Mouse (Mus musculus) ES-Bruce4 (cell line): Measurements from ENCODE around the gene Olfr819. TPM values are rescaled to one million over a fixed set of nuclear protein-coding genes. Genes with fewer than 3 reads are reported as not detected.
"Not testable (repeated sequence)": the region's sequence is repeated elsewhere in the genome, so short reads cannot be mapped to it uniquely, and the experiment has no call there.

Source experiments
- H3K27ac ChIP-seq: 2 replicates; pipeline ENCODE4 v1.5.1; 2012; ENCODE audit warnings: low read length, inconsistent platforms; ENCODE audit not compliant: insufficient read depth
- H3K27me3 ChIP-seq: 2 replicates; pipeline ENCODE4 v1.6.1; 2012; ENCODE audit warnings: mild to moderate bottlenecking, low read length, inconsistent platforms; ENCODE audit not compliant: control insufficient read depth, poor library complexity, insufficient read depth, severe bottlenecking
- H3K36me3 ChIP-seq: 2 replicates; pipeline ENCODE4 v1.6.1; 2012; ENCODE audit warnings: inconsistent platforms, mild to moderate bottlenecking, low read length, moderate library complexity; ENCODE audit not compliant: control insufficient read depth, poor library complexity, insufficient read depth, severe bottlenecking
- H3K4me1 ChIP-seq: one replicate; pipeline ENCODE4 v1.8.1; 2011; ENCODE audit warnings: low read length; ENCODE audit not compliant: control insufficient read depth, insufficient read depth
- H3K4me3 ChIP-seq: 2 replicates; pipeline ENCODE4 v1.5.1; 2011; ENCODE audit warnings: low read depth, mild to moderate bottlenecking, low read length
- H3K9ac ChIP-seq: 2 replicates; pipeline ENCODE4 v1.6.1; 2012; ENCODE audit warnings: low read depth, mild to moderate bottlenecking, inconsistent platforms; ENCODE audit not compliant: poor library complexity, severe bottlenecking
- H3K9me3 ChIP-seq: replicated peaks from 2 replicates; pipeline ENCODE4 v1.6.1; 2012; ENCODE audit warnings: mild to moderate bottlenecking, low read length, inconsistent platforms; ENCODE audit not compliant: control insufficient read depth, poor library complexity, insufficient read depth, severe bottlenecking
- CTCF ChIP-seq: IDR thresholded peaks from one replicate; pipeline ENCODE4 v1.8.1; 2011; ENCODE audit warnings: low read depth, low read length
- EP300 ChIP-seq: IDR thresholded peaks from 2 replicates; pipeline ENCODE4 v1.6.1; 2011; ENCODE audit warnings: low read depth, low read length; ENCODE audit not compliant: insufficient read depth
- POLR2A ChIP-seq: IDR thresholded peaks from one replicate; pipeline ENCODE4 v1.8.1; 2011; ENCODE audit warnings: low read length; ENCODE audit not compliant: insufficient read depth
- polyA plus RNA-seq: library from polyadenylated mRNA; stranded (reverse); fragments of >200 nt; gene quantifications from 2 replicates; pipeline ENCODE4 v1.2.4, GENCODE M21; 2011; ENCODE audit warnings: low read depth; ENCODE audit not compliant: missing spikeins, insufficient read depth, insufficient read length

Gene Olfr819
- not detected in 2 replicates for polyA plus RNA-seq

DNA sequence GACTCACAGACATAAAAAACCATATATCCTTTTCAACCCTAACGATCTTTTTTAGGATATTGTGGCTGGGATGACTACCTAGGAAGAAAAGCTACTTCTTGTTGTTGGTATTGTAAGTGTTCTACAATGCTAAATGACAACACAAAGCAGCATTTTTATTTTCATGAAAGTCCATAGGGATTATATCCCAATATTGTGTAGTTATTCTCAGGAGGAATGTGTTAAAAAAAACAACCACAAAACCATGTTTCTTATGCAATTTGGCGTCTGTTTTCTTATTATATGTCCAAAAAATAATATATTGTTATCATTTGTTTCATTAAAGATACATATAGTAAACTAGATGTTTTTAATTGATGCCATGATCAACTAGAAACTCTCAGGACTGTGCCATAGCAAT is at the start of gene Olfr819:
TSS of gene Olfr819 (minus strand) at position 101 of the 400 bp plus-strand sequence.
- H3K27me3 ChIP-seq, H3K9me3 ChIP-seq, H3K4me3 ChIP-seq, H3K36me3 ChIP-seq, H3K9ac ChIP-seq, H3K27ac ChIP-seq, H3K4me1 ChIP-seq: not testable (repeated sequence)

DNA sequence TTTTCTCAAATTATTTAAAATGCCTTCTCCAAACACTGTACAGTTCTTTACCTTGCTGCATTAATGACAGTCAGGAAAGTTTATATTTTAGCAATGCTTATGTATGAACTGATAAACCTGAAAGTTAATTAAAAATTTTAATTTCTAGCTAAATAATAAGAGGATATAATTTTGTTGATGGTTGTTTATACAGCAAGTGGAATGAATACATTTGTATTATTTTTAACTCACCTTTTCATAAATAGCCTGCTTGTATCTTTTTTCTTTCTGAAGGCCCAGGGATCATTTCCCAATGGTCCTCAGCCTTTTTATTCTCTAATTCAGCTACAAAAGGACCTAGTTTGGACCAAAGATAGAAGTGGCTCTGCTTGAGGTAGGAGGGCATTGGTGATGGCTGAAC is 45.3 kb upstream of the Olfr819 start, which contains the start of gene Olfr820:
TSS of gene Olfr820 (plus strand) at position 301 of the 400 bp plus-strand sequence.
- H3K4me3 ChIP-seq: no peak within 1 kb of the TSS
- H3K27me3 ChIP-seq: no peaks in the 10 kb centered on the region
- no peaks in the 10 kb centered on the region for H3K9me3 ChIP-seq
- TF ChIP-seq EP300 (no peak), POLR2A (no peak), CTCF (no peak)
- no peaks in the 10 kb centered on the region for H3K36me3 ChIP-seq
- H3K9ac ChIP-seq: no peak within 1 kb of the TSS
- no peaks in the 10 kb centered on the region for H3K4me1 ChIP-seq
- H3K27ac ChIP-seq: no peak within 1 kb of the TSS

DNA sequence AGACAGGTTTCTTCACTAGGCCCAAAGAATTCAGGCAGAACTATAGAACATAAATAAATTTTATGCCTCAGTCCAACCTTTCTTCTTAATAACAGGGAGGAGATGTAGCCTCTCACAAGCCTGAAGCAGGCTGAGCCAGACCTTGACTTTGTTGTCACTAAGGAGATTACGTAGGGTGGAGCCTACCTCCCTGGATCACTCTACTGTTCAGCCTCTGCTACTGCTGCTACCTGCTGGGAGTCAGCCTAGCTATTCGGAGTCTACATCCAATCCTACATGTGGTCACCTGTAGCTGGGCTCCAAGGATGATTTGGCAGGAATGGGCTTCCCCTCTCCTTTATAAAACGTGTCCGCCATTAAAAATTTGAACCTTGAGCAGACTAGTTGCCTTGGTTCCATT is 38.3 kb upstream of the Olfr819 start:
- not testable (repeated sequence) for H3K36me3 ChIP-seq, H3K27me3 ChIP-seq, H3K9ac ChIP-seq, H3K4me3 ChIP-seq, H3K4me1 ChIP-seq
- Histone ChIP-seq H3K9me3 (peaks cover 24% of the 10 kb centered on the region), H3K27ac (peak overlapping the region; percentile 80)

DNA sequence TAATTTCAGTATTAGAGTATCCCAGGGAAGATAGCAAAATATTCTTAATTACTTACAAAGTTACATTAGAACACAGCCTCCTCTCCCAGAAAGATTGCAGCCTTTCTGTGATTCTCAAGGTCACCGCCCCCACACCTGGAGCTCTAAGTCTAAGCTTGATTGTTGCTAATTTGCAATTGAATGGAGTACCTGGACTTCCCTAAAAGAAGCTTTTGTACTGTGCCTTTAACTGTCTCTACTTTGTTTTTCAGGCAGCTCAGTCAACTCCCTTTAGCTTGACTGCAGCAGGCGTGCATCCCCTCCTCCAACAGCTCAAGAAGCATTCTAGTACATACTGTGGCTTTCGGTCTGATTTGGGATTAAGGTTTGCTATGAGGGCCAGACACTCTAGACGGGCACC is 37.0 kb upstream of the Olfr819 start:
- not testable (repeated sequence) for H3K9ac ChIP-seq, H3K4me3 ChIP-seq, H3K4me1 ChIP-seq, H3K36me3 ChIP-seq, H3K27me3 ChIP-seq
- Histone ChIP-seq H3K9me3 (peaks cover 27% of the 10 kb centered on the region), H3K27ac (peak overlapping the region; percentile 88; the same call in 1 of the 2 replicates)
- peak; percentile 75 for TF ChIP-seq EP300

DNA sequence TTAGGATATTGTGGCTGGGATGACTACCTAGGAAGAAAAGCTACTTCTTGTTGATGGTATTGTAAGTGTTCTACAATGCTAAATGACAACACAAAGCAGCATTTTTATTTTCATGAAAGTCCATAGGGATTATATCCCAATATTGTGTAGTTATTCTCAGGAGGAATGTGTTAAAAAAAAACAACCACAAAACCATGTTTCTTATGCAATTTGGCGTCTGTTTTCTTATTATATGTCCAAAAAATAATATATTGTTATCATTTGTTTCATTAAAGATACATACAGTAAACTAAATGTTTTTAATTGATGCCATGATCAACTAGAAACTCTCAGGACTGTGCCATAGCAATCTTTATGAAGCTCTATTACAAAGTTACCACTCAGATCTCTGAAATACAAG is 17.9 kb upstream of the Olfr819 start, which contains the start of gene Gm10310:
TSS of gene Gm10310 (minus strand) at position 101 of the 400 bp plus-strand sequence.
- not testable (repeated sequence) for H3K4me1 ChIP-seq, H3K9ac ChIP-seq, H3K36me3 ChIP-seq, H3K27me3 ChIP-seq, H3K27ac ChIP-seq, H3K4me3 ChIP-seq, H3K9me3 ChIP-seq

DNA sequence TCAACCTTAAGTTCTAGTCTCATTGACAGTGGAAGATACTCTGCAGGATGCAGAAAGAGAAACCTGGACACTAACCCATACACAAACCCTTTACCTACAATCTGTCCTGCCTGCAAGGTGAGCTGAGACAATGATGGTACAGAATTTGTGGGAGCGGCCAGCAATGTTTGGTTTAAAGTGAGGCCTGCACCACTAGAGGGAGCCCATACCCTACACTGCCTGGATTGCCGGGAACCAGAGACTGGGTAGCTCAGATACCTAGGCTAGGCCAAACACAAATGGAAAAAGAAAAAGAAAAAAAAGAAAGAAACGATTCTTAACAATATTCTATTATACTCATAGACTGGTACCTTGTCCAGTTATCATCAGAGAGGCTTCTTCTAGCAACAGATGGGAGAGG is 14.8 kb upstream of the Olfr819 start:
- H3K27me3 ChIP-seq, H3K4me1 ChIP-seq, H3K36me3 ChIP-seq, H3K27ac ChIP-seq, H3K4me3 ChIP-seq, H3K9ac ChIP-seq, H3K9me3 ChIP-seq: not testable (repeated sequence)

DNA sequence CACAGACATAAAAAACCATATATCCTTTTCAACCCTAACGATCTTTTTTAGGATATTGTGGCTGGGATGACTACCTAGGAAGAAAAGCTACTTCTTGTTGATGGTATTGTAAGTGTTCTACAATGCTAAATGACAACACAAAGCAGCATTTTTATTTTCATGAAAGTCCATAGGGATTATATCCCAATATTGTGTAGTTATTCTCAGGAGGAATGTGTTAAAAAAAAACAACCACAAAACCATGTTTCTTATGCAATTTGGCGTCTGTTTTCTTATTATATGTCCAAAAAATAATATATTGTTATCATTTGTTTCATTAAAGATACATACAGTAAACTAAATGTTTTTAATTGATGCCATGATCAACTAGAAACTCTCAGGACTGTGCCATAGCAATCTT is 9.0 kb upstream of the Olfr819 start, which contains the start of gene Olfr247:
TSS of gene Olfr247 (minus strand) at position 101 of the 400 bp plus-strand sequence.
- not testable (repeated sequence) for H3K27me3 ChIP-seq, H3K9ac ChIP-seq, H3K36me3 ChIP-seq, H3K27ac ChIP-seq, H3K9me3 ChIP-seq, H3K4me3 ChIP-seq, H3K4me1 ChIP-seq

DNA sequence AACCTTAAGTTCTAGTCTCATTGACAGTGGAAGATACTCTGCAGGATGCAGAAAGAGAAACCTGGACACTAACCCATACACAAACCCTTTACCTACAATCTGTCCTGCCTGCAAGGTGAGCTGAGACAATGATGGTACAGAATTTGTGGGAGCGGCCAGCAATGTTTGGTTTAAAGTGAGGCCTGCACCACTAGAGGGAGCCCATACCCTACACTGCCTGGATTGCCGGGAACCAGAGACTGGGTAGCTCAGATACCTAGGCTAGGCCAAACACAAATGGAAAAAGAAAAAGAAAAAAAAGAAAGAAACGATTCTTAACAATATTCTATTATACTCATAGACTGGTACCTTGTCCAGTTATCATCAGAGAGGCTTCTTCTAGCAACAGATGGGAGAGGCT is 5.9 kb upstream of the Olfr819 start:
- not testable (repeated sequence) for H3K9ac ChIP-seq, H3K36me3 ChIP-seq, H3K9me3 ChIP-seq, H3K27me3 ChIP-seq, H3K4me1 ChIP-seq, H3K27ac ChIP-seq, H3K4me3 ChIP-seq

DNA sequence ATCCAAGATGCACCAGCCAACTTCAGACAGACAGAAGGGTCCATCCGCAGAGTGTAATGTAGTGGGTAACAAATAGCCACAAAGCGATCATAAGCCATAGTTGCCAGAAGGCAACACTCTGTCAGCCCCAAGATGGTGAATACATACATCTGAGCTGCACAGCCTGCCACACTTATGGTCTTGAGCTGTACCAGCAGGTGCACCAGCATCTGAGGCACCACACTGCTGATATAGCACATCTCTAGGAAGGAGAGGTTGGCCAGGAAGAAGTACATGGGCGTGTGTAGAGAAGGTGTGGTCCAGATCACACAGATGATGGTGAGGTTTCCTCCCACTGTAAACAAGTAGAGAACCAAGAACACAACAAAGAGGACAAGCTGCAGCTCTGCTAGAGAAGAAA is 834 bp downstream of the Olfr819 start:
- not testable (repeated sequence) for H3K4me3 ChIP-seq, H3K27me3 ChIP-seq, H3K36me3 ChIP-seq, H3K9me3 ChIP-seq, H3K9ac ChIP-seq, H3K27ac ChIP-seq, H3K4me1 ChIP-seq
